Mouse (Mus musculus): ENCODE data around the gene Son. TPM values are rescaled to one million over a fixed set of nuclear protein-coding genes. Genes with fewer than 3 reads are reported as not detected.

The Son gene
- total RNA-seq, 1 experiment from 2014 or later, result 279 TPM

DNA sequence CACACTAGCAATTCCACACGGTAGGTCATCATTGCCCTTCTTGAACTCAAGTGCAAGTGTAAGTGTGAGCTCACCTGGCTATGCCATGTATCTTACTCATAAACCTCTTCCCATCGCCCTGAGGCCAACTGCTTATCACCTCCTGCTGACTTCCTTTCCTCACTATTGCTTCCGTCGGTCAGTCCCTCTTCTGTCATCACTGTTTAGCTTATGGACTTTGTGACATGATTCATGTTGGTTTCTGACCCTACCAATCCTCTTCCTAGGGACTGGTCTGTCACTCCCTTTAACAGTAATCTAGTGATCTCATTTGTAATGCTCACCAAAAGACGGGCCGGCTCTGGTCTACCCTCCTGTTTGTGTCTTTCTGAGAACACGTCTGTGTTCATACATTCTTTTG is 62.9 kb downstream of the Son start:
- no peak for ATAC-seq (replicated peaks in 1 of 2; ENCODE audit: insufficient read depth in 1 of 2, low FRiP score in 2 of 2, low TSS enrichment in 1 of 2, low read depth in 1 of 2, poor library complexity in 2 of 2, severe bottlenecking in 2 of 2)

DNA sequence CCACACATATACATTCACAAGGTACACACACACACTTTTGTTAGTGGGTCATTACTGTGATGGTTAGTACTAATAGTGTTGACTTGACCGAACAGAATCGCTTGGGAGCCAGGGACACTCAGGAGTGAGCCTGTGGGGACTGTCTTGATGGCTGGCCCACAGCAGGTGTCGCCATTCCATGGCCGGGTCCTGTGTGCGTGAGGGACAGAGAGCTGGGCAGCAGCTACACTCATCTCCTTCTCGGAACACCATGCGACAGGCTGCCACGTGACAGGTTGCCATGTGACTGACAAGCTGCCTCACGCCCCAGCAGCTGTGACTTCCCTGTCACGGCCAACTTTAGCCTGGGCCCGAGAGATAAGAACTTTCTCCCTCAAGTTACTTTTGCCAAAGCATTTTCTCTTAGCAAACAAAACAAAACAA is 69.6 kb downstream of the Son start:
- peak; percentile 42 to 78; a peak in 3 of 4 replicates for ATAC-seq (replicated peaks in 1 of 2; ENCODE audit: insufficient read depth in 1 of 2, low FRiP score in 2 of 2, low TSS enrichment in 1 of 2, low read depth in 1 of 2, poor library complexity in 2 of 2, severe bottlenecking in 2 of 2)

GRCm38 (mm10) chr16:91717399-91717798 is 70.1 kb downstream of the Son start:
- no peak for ATAC-seq (replicated peaks in 1 of 2; ENCODE audit: insufficient read depth in 1 of 2, low FRiP score in 2 of 2, low TSS enrichment in 1 of 2, low read depth in 1 of 2, poor library complexity in 2 of 2, severe bottlenecking in 2 of 2)

DNA sequence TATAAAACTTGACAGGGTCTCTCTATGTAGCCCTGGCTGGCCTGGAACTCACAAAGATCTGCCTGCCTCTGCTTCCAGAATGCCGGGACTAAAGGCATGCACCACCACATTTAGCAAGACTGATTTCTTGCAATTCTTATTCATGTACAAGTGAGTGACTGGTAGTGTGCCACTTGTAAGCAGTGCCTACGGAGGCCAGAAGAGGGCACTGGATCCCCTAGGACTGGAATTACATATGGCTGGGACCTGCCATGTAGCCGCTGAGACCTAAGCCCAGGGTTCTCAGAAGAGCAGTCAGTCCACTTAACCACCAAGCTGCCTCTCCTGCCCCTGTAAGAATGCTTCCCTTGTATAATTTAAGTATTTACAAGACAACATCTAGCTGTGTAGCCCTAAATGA is 76.9 kb downstream of the Son start:
- ATAC-seq (replicated peaks in 1 of 2; ENCODE audit: insufficient read depth in 1 of 2, low FRiP score in 2 of 2, low TSS enrichment in 1 of 2, low read depth in 1 of 2, poor library complexity in 2 of 2, severe bottlenecking in 2 of 2), result no peak

- no peak; a peak in 1 of 4 replicates for ATAC-seq (replicated peaks in 1 of 2; ENCODE audit: insufficient read depth in 1 of 2, low FRiP score in 2 of 2, low TSS enrichment in 1 of 2, low read depth in 1 of 2, poor library complexity in 2 of 2, severe bottlenecking in 2 of 2)
Measured at GRCm38 (mm10) chr16:91727433-91727832, 80.1 kb downstream of the Son start.

- peak; percentile 91 to 92 for ATAC-seq (replicated peaks in 1 of 2; ENCODE audit: insufficient read depth in 1 of 2, low FRiP score in 2 of 2, low TSS enrichment in 1 of 2, low read depth in 1 of 2, poor library complexity in 2 of 2, severe bottlenecking in 2 of 2)
Measured at GRCm38 (mm10) chr16:91728123-91729065, 81.1 kb downstream of the Son start, which contains the start of gene Cryzl1. Gene Cryzl1, minus strand, starts transcription at chr16:91728975.

Other genes with a start within 250 kb of the Son start
- 55.1 and 57.3 TPM in 2 replicates for gene Il10rb, start 241.3 kb upstream of the Son start, total RNA-seq (2017)
- gene Ifnar1, start 162.3 kb upstream of the Son start, total RNA-seq (2017), result 46.4 and 55.3 TPM in 2 replicates
- 7.1 and 7.5 TPM in 2 replicates for gene Ifngr2, start 100.4 kb upstream of the Son start, total RNA-seq (2017)
- gene Tmem50b, start 49.7 kb upstream of the Son start, total RNA-seq (2017), result 11.6 and 21.4 TPM in 2 replicates
- 8.1 and 10.9 TPM in 2 replicates for gene Dnajc28, start 28.5 kb upstream of the Son start, total RNA-seq (2017)
- 193 and 440 TPM in 2 replicates for gene Gart, start 554 bp upstream of the Son start, total RNA-seq (2017)
- gene Donson, start 41.3 kb downstream of the Son start, total RNA-seq (2017), result 24.4 and 32.1 TPM in 2 replicates
- 70.3 and 120 TPM in 2 replicates for gene Cryzl1, start 81.5 kb downstream of the Son start, total RNA-seq (2017)
- 60.1 and 74.9 TPM in 2 replicates for gene Itsn1, start 81.8 kb downstream of the Son start, total RNA-seq (2017)

Data from hematopoietic stem cell, adult 5-6 weeks (primary cell).